Mouse (Mus musculus): ENCODE measurements around the gene Atp6ap1.
A peak's percentile ranks its signal among the peaks of the same experiment; 100 is the strongest.

Gene Atp6ap1

GRCm38 (mm10) chrX:74296538-74297448, at the start of gene Atp6ap1:
Gene Atp6ap1 (plus strand): TSS chrX:74297097.
- peak; percentile 82 to 84 for DNase-seq (ENCODE audit: low read depth in 2 of 2, low spot score in 2 of 2)

GRCm38 (mm10) chrX:74248651-74249050, 48.2 kb upstream of the Atp6ap1 start:
- DNase-seq (ENCODE audit: low read depth in 2 of 2, low spot score in 2 of 2): peak; percentile 23 to 44

GRCm38 (mm10) chrX:74249615-74250014, 47.3 kb upstream of the Atp6ap1 start, which contains the start of gene Flna:
Gene Flna (minus strand): TSS chrX:74249820.
- DNase-seq (ENCODE audit: low read depth in 2 of 2, low spot score in 2 of 2): peak; percentile 32 to 36

- DNase-seq (ENCODE audit: low read depth in 2 of 2, low spot score in 2 of 2): peak; percentile 83
Observed at GRCm38 (mm10) chrX:74254153-74254887, 42.6 kb upstream of the Atp6ap1 start, which contains the start of gene Emd. Gene Emd (plus strand): TSS chrX:74254687.

- no peak for DNase-seq (ENCODE audit: low read depth in 2 of 2, low spot score in 2 of 2)
Observed at GRCm38 (mm10) chrX:74254888-74255565, 41.9 kb upstream of the Atp6ap1 start.

GRCm38 (mm10) chrX:74257746-74258145, 39.2 kb upstream of the Atp6ap1 start:
- DNase-seq (ENCODE audit: low read depth in 2 of 2, low spot score in 2 of 2): no peak

- no peak for DNase-seq (ENCODE audit: low read depth in 2 of 2, low spot score in 2 of 2)
Observed at GRCm38 (mm10) chrX:74269736-74270061, 27.2 kb upstream of the Atp6ap1 start.

GRCm38 (mm10) chrX:74270062-74270901, 26.6 kb upstream of the Atp6ap1 start, which contains the start of gene Rpl10:
Gene Rpl10 (plus strand): TSS chrX:74270812.
- DNase-seq (ENCODE audit: low read depth in 2 of 2, low spot score in 2 of 2): peak; percentile 89 to 91

GRCm38 (mm10) chrX:74270902-74271551, 25.9 kb upstream of the Atp6ap1 start:
- DNase-seq (ENCODE audit: low read depth in 2 of 2, low spot score in 2 of 2): no peak

GRCm38 (mm10) chrX:74273422-74274322, 23.2 kb upstream of the Atp6ap1 start:
- no peak for DNase-seq (ENCODE audit: low read depth in 2 of 2, low spot score in 2 of 2)

- no peak for DNase-seq (ENCODE audit: low read depth in 2 of 2, low spot score in 2 of 2)
Observed at GRCm38 (mm10) chrX:74277916-74278315, 19.0 kb upstream of the Atp6ap1 start.

- no peak for DNase-seq (ENCODE audit: low read depth in 2 of 2, low spot score in 2 of 2)
Observed at GRCm38 (mm10) chrX:74281041-74281731, 15.7 kb upstream of the Atp6ap1 start.

- peak; percentile 32 to 37 for DNase-seq (ENCODE audit: low read depth in 2 of 2, low spot score in 2 of 2)
Observed at GRCm38 (mm10) chrX:74281732-74282394, 15.0 kb upstream of the Atp6ap1 start, which contains the start of the genes Taz and Dnase1l1. Gene Taz (plus strand): TSS chrX:74281912. Gene Dnase1l1 (minus strand): TSS chrX:74282337.

GRCm38 (mm10) chrX:74282395-74283091, 14.4 kb upstream of the Atp6ap1 start:
- peak; percentile 73 to 84 for DNase-seq (ENCODE audit: low read depth in 2 of 2, low spot score in 2 of 2)

- no peak for DNase-seq (ENCODE audit: low read depth in 2 of 2, low spot score in 2 of 2)
Observed at GRCm38 (mm10) chrX:74283092-74283437, 13.8 kb upstream of the Atp6ap1 start.

GRCm38 (mm10) chrX:74293431-74293830, 3.5 kb upstream of the Atp6ap1 start:
- no peak for DNase-seq (ENCODE audit: low read depth in 2 of 2, low spot score in 2 of 2)

- no peak for DNase-seq (ENCODE audit: low read depth in 2 of 2, low spot score in 2 of 2)
Observed at GRCm38 (mm10) chrX:74298348-74298747, 1.5 kb downstream of the Atp6ap1 start.

Measured in CD8-positive naive resting alpha-beta T cell, adult 2 months (primary cell).